Mouse (Mus musculus): ENCODE measurements around the gene Vmn1r209. TPM values are rescaled to one million over a fixed set of nuclear protein-coding genes. Genes with fewer than 3 reads are reported as not detected.
"Not testable (repeated sequence)": the region's sequence is repeated elsewhere in the genome, so short reads cannot be mapped to it uniquely, and the experiment has no call there.

Vmn1r209 gene
- polyA plus RNA-seq, 1 experiment from 2014 or later, result not detected

GRCm38 (mm10) chr13:22777300-22777699 lies 32.2 kb downstream of the Vmn1r209 start, which contains the start of gene Vmn1r208:
Gene Vmn1r208 (minus strand): TSS chr13:22777400.
- WGBS, result no CpG with 5 or more reads among the region's 7 CpGs
- not testable (repeated sequence) for H3K9me3 ChIP-seq (ENCODE audit: control insufficient read depth, low read length)

GRCm38 (mm10) chr13:22771592-22771991 lies 37.9 kb downstream of the Vmn1r209 start:
- not testable (repeated sequence) for H3K4me1 ChIP-seq (ENCODE audit: control insufficient read depth, insufficient read depth, low read depth, low read length); H3K4me2 ChIP-seq (ENCODE audit: low read length); H3K4me3 ChIP-seq (ENCODE audit: low read length); H3K9me3 ChIP-seq (ENCODE audit: control insufficient read depth, low read length); ATAC-seq; H3K27me3 ChIP-seq (replicated peaks; ENCODE audit: control insufficient read depth, insufficient read depth, low read length); H3K36me3 ChIP-seq (ENCODE audit: control insufficient read depth, insufficient read depth, low read length); H3K9ac ChIP-seq (ENCODE audit: low read depth, low read length); H3K27ac ChIP-seq (ENCODE audit: low read depth, low read length)
- 88% methylated on average over 1 of the region's 2 CpGs for WGBS

More at GRCm38 (mm10) chr13:22777300-22777699, 32.2 kb downstream of the Vmn1r209 start, which contains the start of gene Vmn1r208:
- H3K27ac ChIP-seq (ENCODE audit: low read depth, low read length); H3K4me2 ChIP-seq (ENCODE audit: low read length); ATAC-seq; H3K9ac ChIP-seq (ENCODE audit: low read depth, low read length); H3K27me3 ChIP-seq (replicated peaks; ENCODE audit: control insufficient read depth, insufficient read depth, low read length); H3K4me3 ChIP-seq (ENCODE audit: low read length); H3K4me1 ChIP-seq (ENCODE audit: control insufficient read depth, insufficient read depth, low read depth, low read length); H3K36me3 ChIP-seq (ENCODE audit: control insufficient read depth, insufficient read depth, low read length): not testable (repeated sequence)

Other genes starting within 250 kb of the Vmn1r209 start
- gene Vmn1r205, start 216.7 kb downstream of the Vmn1r209 start, polyA plus RNA-seq (2015; fragmentation: Nextera tagmentation; extraction: Ambion mirVana), result not detected in 2 replicates
- gene Vmn1r206, start 185.4 kb downstream of the Vmn1r209 start, polyA plus RNA-seq (2015; fragmentation: Nextera tagmentation; extraction: Ambion mirVana), result not detected in 2 replicates
- not detected in 2 replicates for gene Vmn1r207-ps, start 80.1 kb downstream of the Vmn1r209 start, polyA plus RNA-seq (2015; fragmentation: Nextera tagmentation; extraction: Ambion mirVana)
- gene Vmn1r208, start 32.3 kb downstream of the Vmn1r209 start, polyA plus RNA-seq (2015; fragmentation: Nextera tagmentation; extraction: Ambion mirVana), result not detected in 2 replicates
- not detected in 2 replicates for gene Vmn1r210, start 21.7 kb upstream of the Vmn1r209 start, polyA plus RNA-seq (2015; fragmentation: Nextera tagmentation; extraction: Ambion mirVana)
- gene Vmn1r211, start 47.9 kb upstream of the Vmn1r209 start, polyA plus RNA-seq (2015; fragmentation: Nextera tagmentation; extraction: Ambion mirVana), result not detected in 2 replicates
- gene Vmn1r212, start 74.5 kb upstream of the Vmn1r209 start, polyA plus RNA-seq (2015; fragmentation: Nextera tagmentation; extraction: Ambion mirVana), result not detected in 2 replicates
- not detected in 2 replicates for gene Vmn1r213, start 198.0 kb upstream of the Vmn1r209 start, polyA plus RNA-seq (2015; fragmentation: Nextera tagmentation; extraction: Ambion mirVana)
- gene Vmn1r214, start 220.7 kb upstream of the Vmn1r209 start, polyA plus RNA-seq (2015; fragmentation: Nextera tagmentation; extraction: Ambion mirVana), result not detected in 2 replicates

Measured in hindbrain, embryonic 16.5 days (tissue).